Mouse (Mus musculus) forebrain, embryonic 14.5 days (tissue): ENCODE measurements around the gene Rap1gap2. TPM values are rescaled to one million over a fixed set of nuclear protein-coding genes. Genes with fewer than 3 reads are reported as not detected.
A peak's percentile ranks its signal among the peaks of the same experiment; 100 is the strongest.

Experiments
- ATAC-seq: fragments of 200-750 bp; cut with Nextera tagmentation; 2 replicates; pipeline ENCODE4 v1.8.0; 2017; ENCODE audit warnings: mild to moderate bottlenecking, moderate library complexity
- DNase-seq: peaks from one replicate; pipeline ENCODE4 v3.0.0-alpha.2; 2015; ENCODE audit warnings: low spot score
- H3K27ac ChIP-seq: fragments of 300-500 bp; sonication (generic); 2 replicates; pipeline ENCODE4 v1.5.1; 2014; ENCODE audit warnings: low read depth, mild to moderate bottlenecking, control low read depth, low read length, moderate library complexity
- H3K27me3 ChIP-seq: fragments of 300-500 bp; sonication (generic); replicated peaks from 2 replicates; pipeline ENCODE4 v1.6.1; 2014; ENCODE audit warnings: low read length, control low read depth, mixed read lengths; ENCODE audit not compliant: control insufficient read depth, insufficient read depth
- H3K36me3 ChIP-seq: fragments of 300-500 bp; sonication (generic); 2 replicates; pipeline ENCODE4 v1.6.1; 2014; ENCODE audit warnings: low read length, control low read depth; ENCODE audit not compliant: control insufficient read depth, insufficient read depth
- H3K4me1 ChIP-seq: fragments of 300-500 bp; sonication (generic); 2 replicates; pipeline ENCODE4 v1.6.1; 2014; ENCODE audit warnings: antibody characterized with exemption, low read length, control low read depth; ENCODE audit not compliant: control insufficient read depth, insufficient read depth
- H3K4me2 ChIP-seq: fragments of 300-500 bp; sonication (generic); 2 replicates; pipeline ENCODE4 v1.6.1; 2014; ENCODE audit warnings: mild to moderate bottlenecking, control low read depth, low read length
- H3K4me3 ChIP-seq: fragments of 300-500 bp; sonication (generic); 2 replicates; pipeline ENCODE4 v1.5.1; 2014; ENCODE audit warnings: low read depth, low read length, control low read depth
- H3K9ac ChIP-seq: fragments of 300-500 bp; sonication (generic); 2 replicates; pipeline ENCODE4 v1.6.1; 2014; ENCODE audit warnings: mild to moderate bottlenecking, low read length, control low read depth, moderate library complexity
- H3K9me3 ChIP-seq: fragments of 300-500 bp; sonication (generic); replicated peaks from 2 replicates; pipeline ENCODE4 v1.6.1; 2016; ENCODE audit warnings: low read length, control low read depth, mixed read lengths; ENCODE audit not compliant: control insufficient read depth
- WGBS: fragments of 180-500 bp; shearing (Covaris S2); extraction: QIAGEN DNeasy Blood & Tissue Kit; methylation state at CpG from one replicate; pipeline ENCODE4 v1.1.7; 2014; 5-methylcytosine and 5-hydroxymethylcytosine counted together
- polyA plus RNA-seq: library from polyadenylated mRNA; unstranded; fragments of >200 nt; fragmentation: Nextera tagmentation; extraction: Ambion mirVana; gene quantifications from 2 replicates; pipeline ENCODE4 v1.2.1, GENCODE M21; 2014

Gene Rap1gap2
- polyA plus RNA-seq, 1 experiment from 2014 or later = 5.1 TPM

GRCm38 (mm10) chr11:74557456-74558230 lies 53.1 kb downstream of the Rap1gap2 start:
- WGBS = 62% methylated on average over 11 of the region's 11 CpGs
- Histone ChIP-seq H3K27me3 (no peaks in the 10 kb centered on the region), H3K9ac (no peak overlapping the region), H3K4me2 (no peak overlapping the region), H3K36me3 (no peaks in the 10 kb centered on the region), H3K4me3 (no peak overlapping the region), H3K9me3 (no peaks in the 10 kb centered on the region), H3K4me1 (peaks cover 7% of the 10 kb centered on the region), H3K27ac (no peak overlapping the region)
- no peak for DNase-seq
- no peak for ATAC-seq

- Histone ChIP-seq H3K4me3 (no peak overlapping the region), H3K27ac (no peak overlapping the region), H3K4me2 (no peak overlapping the region), H3K4me1 (peaks cover 7% of the 10 kb centered on the region), H3K36me3 (no peaks in the 10 kb centered on the region), H3K27me3 (no peaks in the 10 kb centered on the region), H3K9ac (peak overlapping the region; percentile 21; the same call in 1 of the 2 replicates), H3K9me3 (no peaks in the 10 kb centered on the region)
- DNase-seq (no peak), ATAC-seq (no peak)
- WGBS = 39% methylated on average over 9 of the region's 9 CpGs
Observed at GRCm38 (mm10) chr11:74555716-74556374, 54.9 kb downstream of the Rap1gap2 start.

GRCm38 (mm10) chr11:74554683-74555341 lies 55.9 kb downstream of the Rap1gap2 start:
- no peak overlapping the region for H3K4me3 ChIP-seq
- H3K27me3 ChIP-seq = no peaks in the 10 kb centered on the region
- H3K4me2 ChIP-seq = no peak overlapping the region
- WGBS = 47% methylated on average over 15 of the region's 15 CpGs
- peaks cover 7% of the 10 kb centered on the region for H3K4me1 ChIP-seq
- H3K27ac ChIP-seq = peak overlapping the region; percentile 77
- DNase-seq (peak; percentile 85), ATAC-seq (peak; percentile 74)
- H3K9me3 ChIP-seq = no peaks in the 10 kb centered on the region
- H3K9ac ChIP-seq = no peak overlapping the region; the same call in 1 of the 2 replicates
- H3K36me3 ChIP-seq = no peaks in the 10 kb centered on the region

GRCm38 (mm10) chr11:74551568-74551967 lies 59.1 kb downstream of the Rap1gap2 start:
- H3K4me2 ChIP-seq = no peak overlapping the region
- peaks cover 16% of the 10 kb centered on the region for H3K4me1 ChIP-seq
- ATAC-seq = no peak
- WGBS = 71% methylated on average over 6 of the region's 6 CpGs
- H3K27me3 ChIP-seq = no peaks in the 10 kb centered on the region
- no peak overlapping the region for H3K4me3 ChIP-seq
- DNase-seq = no peak
- no peaks in the 10 kb centered on the region for H3K36me3 ChIP-seq
- no peak overlapping the region for H3K9ac ChIP-seq
- no peaks in the 10 kb centered on the region for H3K9me3 ChIP-seq
- H3K27ac ChIP-seq = no peak overlapping the region

- no peaks in the 10 kb centered on the region for H3K9me3 ChIP-seq
- no peak for ATAC-seq
- no peak overlapping the region for H3K4me2 ChIP-seq
- H3K9ac ChIP-seq = no peak overlapping the region
- 67% methylated on average over 5 of the region's 5 CpGs for WGBS
- peaks cover 16% of the 10 kb centered on the region for H3K4me1 ChIP-seq
- H3K36me3 ChIP-seq = no peaks in the 10 kb centered on the region
- no peak overlapping the region for H3K4me3 ChIP-seq
- no peaks in the 10 kb centered on the region for H3K27me3 ChIP-seq
- DNase-seq = no peak
- H3K27ac ChIP-seq = no peak overlapping the region
Observed at GRCm38 (mm10) chr11:74550615-74551102, 60.1 kb downstream of the Rap1gap2 start.

- Histone ChIP-seq H3K9me3 (no peaks in the 10 kb centered on the region), H3K4me3 (no peak overlapping the region), H3K9ac (no peak overlapping the region), H3K4me1 (peaks cover 9% of the 10 kb centered on the region; the same call in 1 of the 2 replicates), H3K36me3 (no peaks in the 10 kb centered on the region), H3K27ac (no peak overlapping the region), H3K4me2 (no peak overlapping the region), H3K27me3 (no peaks in the 10 kb centered on the region)
- 7% methylated on average over 7 of the region's 7 CpGs for WGBS
- DNase-seq (no peak), ATAC-seq (peak; percentile 40)
Observed at GRCm38 (mm10) chr11:74548781-74549382, 61.8 kb downstream of the Rap1gap2 start.

GRCm38 (mm10) chr11:74546933-74547694 lies 63.6 kb downstream of the Rap1gap2 start:
- Histone ChIP-seq H3K4me1 (peaks cover 9% of the 10 kb centered on the region; the same call in 1 of the 2 replicates), H3K9me3 (no peaks in the 10 kb centered on the region), H3K27me3 (no peaks in the 10 kb centered on the region), H3K27ac (peak overlapping the region; percentile 63; the same call in 1 of the 2 replicates), H3K4me2 (peak overlapping the region; percentile 59), H3K9ac (0 out of 2 replicates have a peak overlapping the region, but pooled peaks have one; percentile 46), H3K4me3 (peak overlapping the region; percentile 21), H3K36me3 (no peaks in the 10 kb centered on the region)
- 7% methylated on average over 16 of the region's 16 CpGs for WGBS
- DNase-seq (peak; percentile 82), ATAC-seq (peak; percentile 79)

- H3K4me1 ChIP-seq = peaks cover 9% of the 10 kb centered on the region; the same call in 1 of the 2 replicates
- no peak overlapping the region for H3K4me2 ChIP-seq
- no peaks in the 10 kb centered on the region for H3K27me3 ChIP-seq
- DNase-seq (peak; percentile 63), ATAC-seq (no peak)
- no peaks in the 10 kb centered on the region for H3K36me3 ChIP-seq
- 44% methylated on average over 4 of the region's 4 CpGs for WGBS
- H3K9me3 ChIP-seq = no peaks in the 10 kb centered on the region
- no peak overlapping the region for H3K9ac ChIP-seq
- H3K27ac ChIP-seq = no peak overlapping the region
- no peak overlapping the region for H3K4me3 ChIP-seq
Observed at GRCm38 (mm10) chr11:74546165-74546564, 64.5 kb downstream of the Rap1gap2 start.
